Mouse (Mus musculus) large intestine, adult 2 months (tissue): Measurements from ENCODE around the gene Ralbp1. TPM values are rescaled to one million over a fixed set of nuclear protein-coding genes. Genes with fewer than 3 reads are reported as not detected.
A peak's percentile ranks its signal among the peaks of the same experiment; 100 is the strongest.

Source experiments
- DNase-seq: peaks from one replicate; pipeline ENCODE4 v3.0.0-alpha.2; 2012; ENCODE audit warnings: low read depth, low spot score
- WGBS: fragments of 180-500 bp; shearing (Covaris S2); methylation state at CpG from one replicate; pipeline ENCODE4 v1.1.7; 2018; 5-methylcytosine and 5-hydroxymethylcytosine counted together
- polyA plus RNA-seq: library from polyadenylated mRNA; depleted of rRNA; stranded (reverse); fragments of >200 nt; gene quantifications from 2 replicates; pipeline ENCODE4 v1.2.3, GENCODE M21; 2012; rRNA removed

The Ralbp1 gene
- polyA plus RNA-seq, 1 experiment = 29.4 TPM

- 34% methylated on average over 5 of the region's 5 CpGs for WGBS
- peak; percentile 51 for DNase-seq
Measured at GRCm38 (mm10) chr17:65811032-65811431, 74.6 kb downstream of the Ralbp1 start.

GRCm38 (mm10) chr17:65806416-65806815, 79.2 kb downstream of the Ralbp1 start:
- no peak for DNase-seq
- 80% methylated on average over 2 of the region's 2 CpGs for WGBS

GRCm38 (mm10) chr17:65805966-65806365, 79.6 kb downstream of the Ralbp1 start:
- 81% methylated on average over 4 of the region's 4 CpGs for WGBS
- DNase-seq = no peak

GRCm38 (mm10) chr17:65802026-65802425, 83.6 kb downstream of the Ralbp1 start:
- DNase-seq = no peak
- WGBS = 67% methylated on average over 4 of the region's 4 CpGs

- WGBS = 74% methylated on average over 6 of the region's 6 CpGs
Measured at GRCm38 (mm10) chr17:65800451-65800850, 85.1 kb downstream of the Ralbp1 start.

GRCm38 (mm10) chr17:65799353-65799752, 86.2 kb downstream of the Ralbp1 start:
- WGBS = 68% methylated on average over 1 of the region's 1 CpGs
- DNase-seq = no peak

More at GRCm38 (mm10) chr17:65800451-65800850, 85.1 kb downstream of the Ralbp1 start:
- DNase-seq = no peak

GRCm38 (mm10) chr17:65798446-65798845, 87.2 kb downstream of the Ralbp1 start:
- DNase-seq = no peak
- 43% methylated on average over 4 of the region's 4 CpGs for WGBS

Other genes starting within 250 kb of the Ralbp1 start
- gene Txndc2, start 243.6 kb downstream of the Ralbp1 start, polyA plus RNA-seq = not detected in 2 replicates
- 10.2 and 12.7 TPM in 2 replicates for gene Rab31, start 113.0 kb downstream of the Ralbp1 start, polyA plus RNA-seq
- gene Ppp4r1, start 103.2 kb downstream of the Ralbp1 start, polyA plus RNA-seq = 48.2 and 70.3 TPM in 2 replicates
- gene Twsg1, start 65.4 kb upstream of the Ralbp1 start, polyA plus RNA-seq = 16.0 and 30.7 TPM in 2 replicates
- 3.2 and 4.4 TPM in 2 replicates for gene Ankrd12, start 191.3 kb upstream of the Ralbp1 start, polyA plus RNA-seq
- 59.2 and 62.6 TPM in 2 replicates for gene Ndufv2, start 215.8 kb upstream of the Ralbp1 start, polyA plus RNA-seq
- 25.6 and 29.4 TPM in 2 replicates for gene Washc1, start 225.7 kb upstream of the Ralbp1 start, polyA plus RNA-seq
- 5.6 and 7.1 TPM in 2 replicates for gene Ddx11, start 237.7 kb upstream of the Ralbp1 start, polyA plus RNA-seq